Mouse (Mus musculus): Measurements from ENCODE around the gene Rbms2.

Gene Rbms2

DNA sequence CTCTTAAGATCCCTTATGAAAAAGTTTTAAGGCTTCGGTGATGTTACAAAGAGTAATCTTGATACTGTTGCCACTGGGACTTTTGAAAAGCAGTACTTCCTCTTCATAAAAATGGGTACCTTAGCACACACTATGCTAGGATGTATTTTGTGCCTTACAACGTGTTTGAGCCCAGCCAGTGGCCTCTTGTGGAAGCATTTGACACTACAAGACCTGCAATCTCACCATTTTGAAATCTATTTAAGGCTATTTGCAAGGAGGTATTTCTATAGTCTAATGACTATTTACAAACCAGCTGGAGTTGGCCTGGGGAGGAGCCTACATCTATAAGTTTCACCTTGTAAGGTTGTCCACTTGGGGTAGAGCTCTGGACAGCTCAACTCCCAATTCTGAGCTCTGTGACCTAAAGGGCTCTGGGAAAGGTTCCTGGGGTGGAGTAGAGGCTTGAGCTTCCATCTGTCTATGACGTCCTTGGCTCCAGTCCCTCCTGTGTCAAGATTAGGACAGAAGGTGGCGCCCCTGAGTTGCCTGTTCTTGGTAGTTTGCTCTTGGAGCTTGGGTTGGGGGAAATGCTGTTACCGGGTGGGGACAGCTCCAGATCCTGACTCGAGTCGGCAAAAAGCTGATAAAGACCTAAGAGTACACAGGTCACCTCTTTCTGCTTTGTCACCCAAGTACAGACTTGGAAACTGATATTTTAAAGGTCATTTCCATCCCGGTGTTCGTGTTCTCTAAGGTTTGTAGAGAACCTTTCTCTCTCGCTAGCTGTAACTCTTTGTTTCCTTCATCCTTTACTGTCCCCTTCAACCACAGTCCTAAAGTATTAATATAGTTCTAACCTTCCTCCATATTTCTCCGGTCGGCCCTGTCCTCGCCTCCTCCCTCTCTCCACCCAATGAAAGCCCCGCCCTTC is 89.2 kb downstream of the Rbms2 start:
- DNase-seq = peak; percentile 91

DNA sequence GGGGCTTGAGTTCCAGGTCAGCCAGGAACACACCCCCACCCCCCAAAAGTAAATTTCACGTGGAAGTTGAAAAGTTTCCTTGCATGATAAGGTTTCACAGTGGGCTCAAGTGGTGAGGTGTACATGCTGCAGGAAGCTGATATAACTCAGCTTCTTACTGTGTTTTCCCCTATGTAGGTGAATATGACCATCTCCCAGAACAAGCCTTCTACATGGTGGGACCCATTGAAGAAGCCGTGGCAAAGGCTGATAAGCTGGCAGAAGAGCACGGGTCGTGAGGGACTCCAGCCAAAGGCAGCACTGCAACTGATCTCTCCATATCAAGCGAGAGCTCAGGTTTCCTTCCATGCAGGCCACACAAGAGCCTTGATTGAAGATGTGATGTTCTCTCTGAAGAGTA is 90.3 kb downstream of the Rbms2 start:
- no peak for DNase-seq

DNA sequence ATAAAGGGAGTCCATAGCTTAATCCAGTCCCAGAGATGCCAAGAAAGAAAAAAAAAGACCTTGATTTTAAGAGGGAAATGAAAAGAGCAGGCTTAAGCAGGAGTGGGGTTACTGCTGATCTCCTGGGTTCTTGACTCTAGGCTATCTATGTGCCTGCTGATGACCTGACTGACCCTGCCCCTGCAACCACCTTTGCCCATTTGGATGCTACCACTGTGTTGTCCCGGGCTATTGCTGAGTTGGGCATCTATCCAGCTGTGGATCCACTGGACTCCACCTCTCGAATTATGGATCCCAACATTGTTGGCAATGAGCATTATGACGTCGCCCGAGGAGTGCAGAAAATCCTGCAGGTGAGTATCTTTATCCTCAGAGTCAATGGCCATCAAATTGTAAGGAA is 91.9 kb downstream of the Rbms2 start:
- peak; percentile 49 for DNase-seq

DNA sequence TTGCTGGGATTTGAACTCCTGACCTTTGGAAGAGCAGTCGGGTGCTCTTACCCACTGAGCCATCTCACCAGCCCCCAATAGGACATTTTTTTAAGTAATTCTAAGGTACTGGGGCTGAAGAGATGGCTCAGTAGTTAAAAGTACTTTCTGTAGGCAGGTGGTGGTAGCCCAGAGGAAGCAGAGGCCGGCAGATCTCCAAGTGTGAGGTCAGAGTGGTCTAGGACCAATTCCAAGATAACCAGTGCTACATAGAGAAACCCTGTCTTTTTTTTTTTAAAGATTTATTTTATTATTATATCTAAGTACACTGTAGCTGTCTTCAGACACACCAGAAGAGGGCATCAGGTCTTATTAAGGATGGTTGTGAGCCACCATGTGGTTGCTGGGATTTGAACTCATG is 92.9 kb downstream of the Rbms2 start:
- peak; percentile 52 for DNase-seq

DNA sequence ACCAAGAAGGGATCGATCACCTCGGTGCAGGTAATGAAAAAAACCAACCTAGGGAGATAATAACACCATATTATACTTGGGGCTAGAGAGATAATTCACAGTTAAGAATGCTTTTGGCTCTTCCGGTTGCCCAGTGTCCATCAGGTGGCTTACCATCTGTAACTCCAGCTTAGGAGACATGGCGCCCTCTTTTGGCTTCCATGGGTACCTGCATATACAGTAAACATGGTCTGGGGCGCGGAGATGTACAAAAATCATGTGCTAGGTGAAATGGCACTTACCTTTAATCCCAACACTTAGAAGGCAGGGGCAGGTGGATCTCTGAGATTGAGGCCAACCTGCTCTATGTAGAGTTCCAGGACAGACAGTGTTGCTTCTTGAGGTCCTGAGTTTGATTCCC is 93.7 kb downstream of the Rbms2 start:
- DNase-seq = peak; percentile 43

DNA sequence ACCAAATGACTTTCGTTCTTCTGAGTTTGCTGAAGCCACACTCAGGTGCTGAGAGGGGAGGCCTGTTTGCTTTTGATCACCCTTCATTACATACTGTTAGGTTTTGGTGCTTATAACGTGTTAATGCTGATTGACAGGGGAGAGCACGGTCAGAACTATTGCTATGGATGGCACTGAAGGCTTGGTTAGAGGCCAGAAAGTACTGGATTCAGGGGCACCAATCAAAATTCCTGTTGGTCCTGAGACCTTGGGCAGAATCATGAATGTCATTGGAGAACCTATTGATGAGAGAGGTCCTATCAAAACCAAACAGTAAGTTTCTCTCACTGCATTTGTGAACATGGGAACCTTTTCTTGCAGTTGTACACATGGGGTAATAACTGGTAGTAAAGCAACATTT is 95.9 kb downstream of the Rbms2 start:
- peak; percentile 34 for DNase-seq

DNA sequence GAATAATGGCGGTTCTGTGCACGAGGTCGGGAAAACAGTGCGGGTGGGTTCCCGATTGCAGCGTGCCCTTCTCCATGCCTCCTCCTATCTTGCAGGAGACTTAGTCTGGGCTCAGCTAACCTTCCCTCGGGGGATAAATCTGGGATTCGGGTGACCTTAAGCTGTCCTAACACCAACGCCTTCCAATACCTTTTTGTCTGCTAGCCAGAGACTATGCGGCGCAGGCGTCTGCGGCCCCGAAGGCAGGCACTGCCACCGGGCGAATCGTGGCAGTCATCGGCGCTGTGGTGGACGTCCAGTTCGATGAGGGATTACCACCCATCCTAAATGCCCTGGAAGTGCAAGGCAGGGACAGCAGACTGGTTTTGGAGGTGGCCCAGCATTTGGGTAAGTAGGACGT is 96.4 kb downstream of the Rbms2 start:
- peak; percentile 63 for DNase-seq

DNA sequence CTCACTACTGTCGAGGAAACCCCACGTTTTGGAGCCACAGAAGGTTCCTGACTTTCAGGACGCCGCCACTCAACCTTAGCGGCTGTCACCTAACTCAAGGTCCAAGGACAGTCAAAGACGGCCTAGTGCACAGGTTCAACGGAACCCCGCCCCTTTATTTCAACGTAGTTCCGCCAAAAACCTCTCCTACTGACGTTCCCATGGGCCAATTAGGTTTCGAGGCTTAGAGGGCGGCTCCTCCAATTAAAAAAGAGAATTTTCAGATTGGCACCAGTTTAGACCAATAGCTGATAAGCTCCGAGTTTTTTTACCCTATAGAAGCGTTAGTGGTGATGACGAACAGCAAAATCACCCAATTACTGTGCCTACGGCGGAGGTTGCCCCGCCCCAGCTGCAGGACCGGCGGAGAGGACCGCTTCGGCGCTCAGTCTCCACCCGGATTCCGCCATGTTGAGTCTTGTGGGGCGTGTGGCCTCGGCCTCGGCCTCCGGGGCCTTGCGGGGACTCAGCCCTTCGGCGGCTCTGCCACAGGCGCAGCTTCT is 97.1 kb downstream of the Rbms2 start, which contains the start of gene Atp5b:
Atp5b (plus strand) TSS at position 394 of the 542 bp plus-strand sequence.
- DNase-seq = peak; percentile 99

DNA sequence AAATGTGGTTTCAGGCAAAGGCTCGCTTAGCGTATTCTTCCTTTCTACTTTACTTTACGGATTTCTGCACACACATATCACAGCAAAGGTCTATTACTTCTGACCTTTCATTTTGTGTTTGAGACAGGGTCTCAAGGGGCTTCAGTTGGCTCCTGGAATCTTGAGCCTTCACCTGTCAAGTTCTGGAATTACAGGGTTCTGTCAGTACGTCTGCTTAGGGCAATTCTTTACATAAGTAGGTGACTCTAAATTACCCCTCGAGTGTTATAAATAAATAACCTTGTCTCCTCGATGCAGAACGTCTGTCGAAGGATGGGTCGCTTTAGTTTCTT is 97.7 kb downstream of the Rbms2 start:
- DNase-seq = no peak

DNA sequence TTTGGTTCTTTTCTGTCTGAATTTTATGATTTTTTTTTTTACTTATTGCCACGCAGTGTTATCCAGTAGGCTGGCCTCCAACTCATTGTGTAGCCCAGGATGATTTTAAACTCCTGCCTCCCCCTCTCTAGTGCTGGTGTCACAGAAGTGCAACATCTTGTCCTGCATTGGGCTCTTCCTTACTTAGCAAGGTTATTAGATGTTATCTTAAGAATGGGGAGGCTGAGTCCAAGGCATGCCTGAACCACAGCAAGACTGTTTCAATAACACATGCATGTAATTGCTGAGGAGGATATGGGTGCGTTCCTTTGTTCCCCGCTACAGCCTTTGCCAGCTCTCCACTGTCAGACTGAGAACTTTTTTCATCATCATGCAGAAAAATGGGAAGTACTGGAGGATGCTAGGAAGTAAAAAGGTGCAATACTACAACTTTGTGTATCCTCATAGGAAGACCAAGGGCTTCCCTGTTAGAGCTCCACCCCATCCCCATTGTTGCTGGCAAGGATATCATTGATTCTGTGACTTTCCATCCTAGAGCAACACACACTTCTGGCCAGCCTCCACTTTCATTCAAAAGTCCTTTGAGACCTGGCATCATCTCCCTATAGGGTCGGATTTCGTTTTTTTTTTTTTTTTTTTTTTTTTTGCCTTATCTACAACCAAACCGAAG is 98.2 kb downstream of the Rbms2 start:
- DNase-seq = peak; percentile 55

All from cerebellum, adult 9-11 months (tissue).